Mouse (Mus musculus) ES-Bruce4 (cell line): ENCODE data around the gene BC049730.

Source experiments
- CTCF ChIP-seq: IDR thresholded peaks from one replicate; pipeline ENCODE4 v1.8.1; 2011; ENCODE audit warnings: low read depth, low read length
- POLR2A ChIP-seq: IDR thresholded peaks from one replicate; pipeline ENCODE4 v1.8.1; 2011; ENCODE audit warnings: low read length; ENCODE audit not compliant: insufficient read depth

GRCm38 (mm10) chr7:24760211-24760610 lies 51.2 kb downstream of the BC049730 start, which contains the start of gene Cd177:
- TF ChIP-seq CTCF: no peak
- TF ChIP-seq POLR2A: no peak
